Mouse (Mus musculus) forebrain, embryonic 12.5 days (tissue): ENCODE measurements at regions not wholly inside any gene's neighbourhood (a gene's known extent, or its start where the extent isn't known, plus 50 kb on each side); places are given as distances from the start of the nearest gene placed in this dataset.
A peak's percentile ranks its signal among the peaks of the same experiment; 100 is the strongest.

Source experiments
- ATAC-seq: fragments of 200-750 bp; cut with Nextera tagmentation; 2 replicates; pipeline ENCODE4 v1.8.0; 2017; ENCODE audit warnings: moderate TSS enrichment; ENCODE audit not compliant: low FRiP score
- H3K27ac ChIP-seq: fragments of 300-500 bp; sonication (generic); 2 replicates; pipeline ENCODE4 v1.5.1; 2016; ENCODE audit warnings: mild to moderate bottlenecking
- H3K27me3 ChIP-seq: fragments of 300-500 bp; sonication (generic); 2 replicates; pipeline ENCODE4 v1.6.1; 2016; ENCODE audit warnings: mild to moderate bottlenecking
- H3K36me3 ChIP-seq: fragments of 300-500 bp; sonication (generic); replicated peaks from 2 replicates; pipeline ENCODE4 v1.6.1; 2016; ENCODE audit warnings: mild to moderate bottlenecking
- H3K4me1 ChIP-seq: fragments of 300-500 bp; sonication (generic); 2 replicates; pipeline ENCODE4 v1.6.1; 2016
- H3K4me2 ChIP-seq: fragments of 300-500 bp; sonication (generic); 2 replicates; pipeline ENCODE4 v1.6.1; 2016; ENCODE audit warnings: mild to moderate bottlenecking, moderate library complexity
- H3K4me3 ChIP-seq: fragments of 300-500 bp; sonication (generic); replicated peaks from 2 replicates; pipeline ENCODE4 v1.5.1; 2016; ENCODE audit warnings: mild to moderate bottlenecking
- H3K9ac ChIP-seq: fragments of 300-500 bp; sonication (generic); 2 replicates; pipeline ENCODE4 v1.6.1; 2016; ENCODE audit warnings: mild to moderate bottlenecking
- H3K9me3 ChIP-seq: fragments of 300-500 bp; sonication (generic); 2 replicates; pipeline ENCODE4 v1.6.1; 2016
- WGBS: fragments of 180-500 bp; shearing (Covaris S2); methylation state at CpG from one replicate; pipeline ENCODE4 v1.1.7; 2016; 5-methylcytosine and 5-hydroxymethylcytosine counted together

DNA sequence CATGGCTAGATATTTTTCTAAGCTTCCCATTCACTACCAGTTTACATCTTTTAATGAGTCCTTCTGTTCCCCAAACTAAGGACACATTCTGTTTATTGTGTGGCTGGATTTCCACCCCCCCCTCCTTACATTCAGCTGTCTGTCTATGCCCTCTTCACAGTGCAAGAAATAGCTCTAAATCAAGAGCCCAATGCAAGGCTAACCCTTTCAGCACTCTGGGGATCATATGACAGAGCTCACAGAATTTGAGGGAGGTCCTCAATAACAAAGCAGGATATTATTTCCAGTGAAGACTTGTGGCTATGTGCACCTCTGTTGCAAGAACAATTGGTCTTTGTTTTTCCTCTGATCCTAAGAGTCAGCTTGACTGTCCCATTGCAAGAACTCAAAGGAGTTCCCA, 874.1 kb upstream of the Gje1 start:
- H3K9ac ChIP-seq: no peak overlapping the region
- no peak overlapping the region for H3K4me2 ChIP-seq
- no peaks in the 10 kb centered on the region for H3K9me3 ChIP-seq
- H3K36me3 ChIP-seq: no peaks in the 10 kb centered on the region
- H3K27me3 ChIP-seq: no peaks in the 10 kb centered on the region
- peaks cover 6% of the 10 kb centered on the region for H3K4me1 ChIP-seq
- no peak overlapping the region for H3K27ac ChIP-seq
- H3K4me3 ChIP-seq: no peak overlapping the region
- no peak for ATAC-seq

DNA sequence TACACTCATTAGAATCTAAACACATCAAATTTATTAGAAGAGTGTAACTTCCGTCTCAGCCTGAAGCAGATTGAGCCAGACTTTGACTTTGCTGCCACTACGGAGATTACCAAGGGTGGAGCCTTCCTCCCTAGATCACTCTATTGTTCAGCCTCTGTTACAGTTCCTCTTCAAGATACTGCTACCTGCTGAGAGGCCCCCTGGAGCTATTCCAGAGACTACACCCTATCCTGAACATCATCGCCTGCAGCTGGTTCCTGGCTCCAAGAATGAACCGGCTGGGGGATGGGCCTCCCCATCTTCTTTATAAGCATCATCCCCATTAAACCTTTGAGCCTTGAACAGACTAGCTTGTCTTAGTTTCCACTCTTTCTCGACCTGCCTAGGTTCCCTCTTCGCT, 868.1 kb upstream of the Gje1 start:
- WGBS: 73% methylated on average over 6 of the region's 6 CpGs
- no peak overlapping the region for H3K9ac ChIP-seq
- H3K27me3 ChIP-seq: no peaks in the 10 kb centered on the region
- H3K4me1 ChIP-seq: no peaks in the 10 kb centered on the region
- no peak overlapping the region for H3K27ac ChIP-seq
- H3K36me3 ChIP-seq: no peaks in the 10 kb centered on the region
- H3K9me3 ChIP-seq: no peaks in the 10 kb centered on the region
- H3K4me2 ChIP-seq: no peak overlapping the region
- no peak overlapping the region for H3K4me3 ChIP-seq
- ATAC-seq: no peak

- no peak overlapping the region for H3K4me3 ChIP-seq
- no peak for ATAC-seq
- no peaks in the 10 kb centered on the region for H3K9me3 ChIP-seq
- no peak overlapping the region for H3K4me2 ChIP-seq
- H3K27me3 ChIP-seq: no peaks in the 10 kb centered on the region
- H3K36me3 ChIP-seq: no peaks in the 10 kb centered on the region
- no peak overlapping the region for H3K27ac ChIP-seq
- no peak overlapping the region for H3K9ac ChIP-seq
- no peaks in the 10 kb centered on the region for H3K4me1 ChIP-seq
Measured at GRCm38 (mm10) chr10:15564119-15564518, 846.1 kb upstream of the Gje1 start.

DNA sequence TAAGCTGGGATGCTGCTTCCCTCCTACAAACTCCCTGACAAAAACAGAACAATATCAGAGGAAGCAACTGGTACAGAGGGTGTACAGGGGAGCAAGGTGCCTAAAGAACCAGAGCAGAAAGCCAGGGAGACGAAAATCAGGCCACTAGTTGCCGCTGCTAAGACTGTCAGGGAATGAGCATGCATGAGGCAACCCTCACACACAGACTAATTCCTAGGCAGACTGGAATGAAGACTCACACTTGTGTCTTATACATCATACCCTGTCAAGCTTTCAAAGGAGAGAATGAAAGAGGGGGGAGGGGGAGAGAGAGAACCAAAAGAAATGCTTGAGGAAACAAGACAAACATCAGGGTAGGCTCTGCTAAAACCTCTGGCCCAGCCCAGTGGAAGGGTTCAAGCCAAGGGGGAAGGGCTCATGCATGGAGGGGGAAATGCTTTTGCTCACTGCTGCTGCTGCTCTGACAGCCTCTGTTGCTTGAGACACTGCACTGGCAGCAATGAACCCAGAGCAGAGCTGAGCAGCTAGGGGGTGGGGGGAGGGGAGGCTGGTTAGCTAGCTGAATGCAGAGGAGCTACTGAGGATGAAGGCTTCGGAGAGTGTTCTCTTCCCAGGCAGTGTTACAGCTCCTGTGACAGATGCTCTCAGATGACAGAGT, 835.5 kb upstream of the Gje1 start:
- 49% methylated on average over 3 of the region's 3 CpGs for WGBS
- Histone ChIP-seq H3K27ac (no peak overlapping the region), H3K9me3 (no peaks in the 10 kb centered on the region), H3K27me3 (no peaks in the 10 kb centered on the region), H3K4me2 (no peak overlapping the region), H3K36me3 (no peaks in the 10 kb centered on the region), H3K4me3 (no peak overlapping the region), H3K9ac (no peak overlapping the region), H3K4me1 (no peaks in the 10 kb centered on the region; the same call in 1 of the 2 replicates)
- peak; percentile 36 for ATAC-seq

GRCm38 (mm10) chr10:15541797-15542350, 823.9 kb upstream of the Gje1 start:
- ATAC-seq: peak; percentile 53; the same call in 1 of the 2 replicates
- 28% methylated on average over 2 of the region's 2 CpGs for WGBS
- Histone ChIP-seq H3K36me3 (no peaks in the 10 kb centered on the region), H3K9ac (no peak overlapping the region), H3K27ac (no peak overlapping the region), H3K27me3 (no peaks in the 10 kb centered on the region), H3K9me3 (no peaks in the 10 kb centered on the region), H3K4me3 (no peak overlapping the region), H3K4me1 (peaks cover 5% of the 10 kb centered on the region; the same call in 1 of the 2 replicates), H3K4me2 (no peak overlapping the region)

- no peak overlapping the region for H3K9ac ChIP-seq
- WGBS: 56% methylated on average over 4 of the region's 4 CpGs
- H3K27ac ChIP-seq: no peak overlapping the region
- H3K4me3 ChIP-seq: no peak overlapping the region
- no peaks in the 10 kb centered on the region for H3K27me3 ChIP-seq
- no peak overlapping the region for H3K4me2 ChIP-seq
- no peaks in the 10 kb centered on the region for H3K9me3 ChIP-seq
- no peaks in the 10 kb centered on the region for H3K36me3 ChIP-seq
- H3K4me1 ChIP-seq: peaks cover 5% of the 10 kb centered on the region; the same call in 1 of the 2 replicates
- ATAC-seq: no peak
Measured at GRCm38 (mm10) chr10:15540780-15541426, 822.9 kb upstream of the Gje1 start.

DNA sequence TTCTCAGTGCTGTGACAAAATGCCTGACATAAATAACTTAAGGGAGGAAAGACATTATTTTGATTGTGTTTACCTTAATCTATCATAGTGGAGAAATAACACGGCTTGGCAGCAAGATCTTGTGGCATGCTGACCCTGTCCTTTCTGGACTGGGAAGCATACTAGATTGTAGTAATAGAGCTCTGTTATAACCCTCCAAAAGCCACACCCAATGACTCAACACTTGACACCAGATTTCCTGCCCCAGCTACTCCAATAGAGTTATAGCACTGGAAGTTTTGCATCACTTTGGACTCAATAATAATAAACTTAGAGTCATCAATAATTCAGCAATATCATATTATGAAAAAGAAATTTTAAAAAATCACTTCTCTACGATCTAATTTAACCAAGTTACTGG, 818.0 kb upstream of the Gje1 start:
- H3K4me1 ChIP-seq: no peaks in the 10 kb centered on the region
- no peak overlapping the region for H3K27ac ChIP-seq
- no peaks in the 10 kb centered on the region for H3K27me3 ChIP-seq
- no peak overlapping the region for H3K4me2 ChIP-seq
- no peaks in the 10 kb centered on the region for H3K9me3 ChIP-seq
- no peaks in the 10 kb centered on the region for H3K36me3 ChIP-seq
- no peak for ATAC-seq
- H3K9ac ChIP-seq: no peak overlapping the region
- no peak overlapping the region for H3K4me3 ChIP-seq
- 90% methylated on average over 2 of the region's 2 CpGs for WGBS

GRCm38 (mm10) chr10:15487367-15487766, 769.4 kb upstream of the Gje1 start:
- Histone ChIP-seq H3K9me3 (no peaks in the 10 kb centered on the region), H3K4me1 (no peaks in the 10 kb centered on the region), H3K36me3 (no peaks in the 10 kb centered on the region), H3K27ac (no peak overlapping the region), H3K27me3 (no peaks in the 10 kb centered on the region), H3K9ac (no peak overlapping the region), H3K4me3 (no peak overlapping the region), H3K4me2 (no peak overlapping the region)
- no peak for ATAC-seq
- WGBS: 97% methylated on average over 2 of the region's 2 CpGs

- Histone ChIP-seq H3K27me3 (no peaks in the 10 kb centered on the region), H3K9ac (no peak overlapping the region), H3K4me3 (no peak overlapping the region), H3K36me3 (no peaks in the 10 kb centered on the region), H3K4me2 (no peak overlapping the region), H3K4me1 (no peaks in the 10 kb centered on the region), H3K9me3 (no peaks in the 10 kb centered on the region), H3K27ac (no peak overlapping the region)
- WGBS: 93% methylated on average over 2 of the region's 2 CpGs
- no peak for ATAC-seq
Measured at GRCm38 (mm10) chr10:15443281-15443680, 725.3 kb upstream of the Gje1 start.

DNA sequence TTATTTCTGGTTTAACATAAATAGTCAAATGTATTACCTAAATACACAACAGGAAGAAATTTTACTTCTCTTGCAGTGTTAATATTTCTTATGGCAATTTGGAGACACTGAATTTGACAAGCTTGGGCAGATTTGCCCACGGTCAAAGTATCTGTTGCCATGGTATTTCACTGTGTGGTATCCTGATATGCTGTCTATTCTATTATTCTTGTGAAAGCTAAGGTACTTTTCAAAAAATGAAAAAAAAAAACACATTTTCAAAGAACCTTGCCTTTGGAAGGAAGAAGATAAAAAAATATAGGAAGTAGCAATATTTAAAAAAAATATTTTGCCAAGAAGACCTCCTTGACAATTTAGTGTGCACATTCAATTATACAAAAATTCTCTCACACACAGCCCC, 723.2 kb upstream of the Gje1 start:
- WGBS: 84% methylated on average over 1 of the region's 1 CpGs

GRCm38 (mm10) chr10:15426746-15427145, 708.7 kb upstream of the Gje1 start:
- H3K4me3 ChIP-seq: no peak overlapping the region
- H3K27me3 ChIP-seq: no peaks in the 10 kb centered on the region
- no peaks in the 10 kb centered on the region for H3K36me3 ChIP-seq
- ATAC-seq: no peak
- 90% methylated on average over 2 of the region's 2 CpGs for WGBS
- H3K9me3 ChIP-seq: no peaks in the 10 kb centered on the region
- H3K9ac ChIP-seq: no peak overlapping the region
- H3K4me2 ChIP-seq: no peak overlapping the region
- no peak overlapping the region for H3K27ac ChIP-seq
- H3K4me1 ChIP-seq: no peaks in the 10 kb centered on the region

More for the DNA sequence above, 723.2 kb upstream of the Gje1 start:
- H3K9me3 ChIP-seq: no peaks in the 10 kb centered on the region
- no peaks in the 10 kb centered on the region for H3K27me3 ChIP-seq
- H3K4me2 ChIP-seq: no peak overlapping the region
- H3K36me3 ChIP-seq: no peaks in the 10 kb centered on the region
- no peak overlapping the region for H3K4me3 ChIP-seq
- no peak for ATAC-seq
- H3K9ac ChIP-seq: no peak overlapping the region
- H3K27ac ChIP-seq: no peak overlapping the region
- H3K4me1 ChIP-seq: no peaks in the 10 kb centered on the region

- Histone ChIP-seq H3K9me3 (no peaks in the 10 kb centered on the region), H3K9ac (no peak overlapping the region), H3K36me3 (no peaks in the 10 kb centered on the region), H3K27ac (no peak overlapping the region), H3K4me1 (no peaks in the 10 kb centered on the region; the same call in 1 of the 2 replicates), H3K4me3 (no peak overlapping the region), H3K27me3 (no peaks in the 10 kb centered on the region), H3K4me2 (no peak overlapping the region)
- WGBS: 31% methylated on average over 2 of the region's 2 CpGs
- peak; percentile 75 for ATAC-seq
Measured at GRCm38 (mm10) chr10:15406211-15406610, 688.2 kb upstream of the Gje1 start.

DNA sequence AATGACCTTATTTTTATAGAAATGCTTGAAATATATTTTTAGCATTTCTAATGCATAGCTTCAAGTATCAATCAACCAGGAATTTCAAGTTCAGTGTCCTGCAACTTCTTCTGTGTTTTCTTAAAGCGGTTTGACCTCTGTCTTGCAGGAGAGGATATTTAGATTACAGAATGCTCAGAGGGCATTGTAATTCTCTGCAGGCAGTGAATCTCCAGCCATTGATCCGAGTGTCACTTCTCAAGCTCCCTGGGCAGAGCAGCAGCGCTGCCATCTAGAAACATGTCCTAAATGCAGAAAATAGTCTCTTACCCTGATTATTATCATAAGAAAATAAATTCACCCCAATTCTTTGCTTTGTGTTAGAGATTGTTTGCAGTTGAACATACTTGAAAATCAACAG, 687.7 kb upstream of the Gje1 start:
- Histone ChIP-seq H3K27ac (no peak overlapping the region), H3K9ac (no peak overlapping the region), H3K9me3 (no peaks in the 10 kb centered on the region), H3K4me1 (no peaks in the 10 kb centered on the region; the same call in 1 of the 2 replicates), H3K4me2 (no peak overlapping the region), H3K4me3 (no peak overlapping the region), H3K36me3 (no peaks in the 10 kb centered on the region), H3K27me3 (no peaks in the 10 kb centered on the region)
- WGBS: 29% methylated on average over 3 of the region's 3 CpGs
- ATAC-seq: no peak
